Mouse (Mus musculus): Measurements from ENCODE around the gene Tm4sf5. TPM values are rescaled to one million over a fixed set of nuclear protein-coding genes. Genes with fewer than 3 reads are reported as not detected.
A peak's percentile ranks its signal among the peaks of the same experiment; 100 is the strongest.
"Not testable (repeated sequence)": the region's sequence is repeated elsewhere in the genome, so short reads cannot be mapped to it uniquely, and the experiment has no call there.

The Tm4sf5 gene
- total RNA-seq (2014; fragmentation: Nextera tagmentation) = not detected in 2 replicates
- not detected in 2 replicates for total RNA-seq (2017)

DNA sequence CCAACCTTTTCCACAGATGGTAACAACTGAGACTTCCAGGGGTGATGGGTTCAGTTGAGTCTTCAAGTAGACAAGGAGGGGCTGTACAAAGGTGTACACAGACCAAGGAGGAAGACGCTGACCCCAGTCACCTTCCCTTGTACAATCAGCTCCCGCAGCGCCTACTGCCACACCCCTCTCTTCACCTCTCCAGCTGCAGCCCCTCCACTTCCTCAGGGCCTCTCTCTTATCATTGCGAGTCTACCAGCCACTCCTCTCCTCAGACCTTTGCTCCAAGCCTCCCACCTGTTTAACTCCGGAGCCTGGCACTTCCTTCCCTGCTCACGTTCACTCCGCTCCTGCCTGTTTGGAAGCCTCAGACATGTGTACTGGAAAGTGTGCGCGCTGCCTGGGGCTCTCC, at the start of gene Tm4sf5:
Tm4sf5 (plus strand) TSS at position 275 of the 400 bp plus-strand sequence.
- ATAC-seq (replicated peaks; ENCODE audit: poor library complexity, severe bottlenecking) = no peak

DNA sequence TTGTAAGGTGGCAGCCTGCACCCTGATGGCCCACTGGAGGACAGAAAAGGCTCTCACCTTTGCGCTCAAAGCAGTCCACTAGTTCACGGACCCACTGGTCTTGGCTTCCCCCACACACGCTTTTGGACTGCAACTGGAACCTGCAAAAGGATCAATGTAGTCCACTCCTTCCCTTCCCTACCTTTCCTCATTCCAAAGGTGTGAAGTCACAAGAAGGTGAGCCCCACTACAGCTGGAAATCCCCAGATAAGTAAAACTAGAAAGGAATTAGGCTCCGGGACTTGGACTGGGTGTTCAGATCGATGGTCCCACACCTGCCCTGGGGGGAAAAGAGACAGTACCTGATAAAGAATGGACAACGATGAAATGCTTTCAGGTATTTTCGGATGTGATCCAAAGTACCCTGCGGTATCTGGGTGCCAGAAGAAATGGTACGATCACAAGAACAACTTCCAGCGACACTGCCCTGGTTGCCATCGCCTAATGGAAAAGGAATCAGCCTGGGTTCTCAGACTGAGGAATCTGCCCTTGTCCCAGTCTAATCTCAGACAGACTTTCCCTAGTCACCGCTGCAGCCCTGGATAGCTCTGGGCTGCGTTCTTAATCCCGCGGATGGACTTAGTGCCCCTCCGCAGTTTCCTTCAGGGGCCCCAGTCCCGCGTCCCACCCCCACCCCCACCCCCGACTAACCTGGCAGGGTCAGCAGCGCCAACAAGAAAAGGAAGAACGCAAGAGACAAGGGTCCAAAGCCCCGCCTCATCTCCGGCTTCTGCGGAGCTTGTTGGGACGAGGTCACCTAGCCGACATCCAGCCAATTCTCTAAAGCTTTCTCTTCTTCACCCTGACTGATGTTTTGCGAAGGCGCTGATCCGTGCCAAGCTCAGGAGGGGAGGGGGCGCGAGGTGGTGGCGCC, 46.1 kb upstream of the Tm4sf5 start, which contains the start of gene Zmynd15:
Zmynd15 (plus strand) TSS at position 746 of the 913 bp plus-strand sequence.
- ATAC-seq (replicated peaks; ENCODE audit: poor library complexity, severe bottlenecking) = no peak

DNA sequence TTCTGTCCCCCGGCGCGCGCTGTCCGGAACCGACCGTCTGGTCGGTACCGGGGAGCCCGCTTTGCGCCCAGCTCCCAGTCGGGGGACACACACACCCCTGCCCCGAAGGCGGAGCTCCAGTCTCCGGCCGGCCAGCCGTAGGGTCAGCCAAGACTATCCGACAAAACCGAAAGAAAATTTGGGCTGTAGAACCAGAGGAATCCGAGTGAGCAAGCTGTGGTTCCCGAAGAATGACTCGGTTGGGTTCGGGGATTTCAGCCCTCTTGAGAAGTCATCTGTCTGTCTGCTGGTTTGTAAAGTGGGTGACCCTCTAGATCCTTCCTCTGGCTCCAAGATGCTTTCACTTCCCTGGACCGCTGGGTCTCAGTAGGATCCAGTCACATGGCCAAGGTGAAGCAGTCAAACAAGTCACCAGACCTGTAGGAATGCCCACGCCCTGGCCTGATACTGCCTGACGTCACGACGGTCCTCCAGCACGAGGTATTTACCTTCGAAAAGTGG, 45.4 kb upstream of the Tm4sf5 start, which contains the start of gene Cxcl16:
Cxcl16 (minus strand) TSS at position 384 of the 501 bp plus-strand sequence.
- ATAC-seq (replicated peaks; ENCODE audit: poor library complexity, severe bottlenecking) = peak; percentile 68

DNA sequence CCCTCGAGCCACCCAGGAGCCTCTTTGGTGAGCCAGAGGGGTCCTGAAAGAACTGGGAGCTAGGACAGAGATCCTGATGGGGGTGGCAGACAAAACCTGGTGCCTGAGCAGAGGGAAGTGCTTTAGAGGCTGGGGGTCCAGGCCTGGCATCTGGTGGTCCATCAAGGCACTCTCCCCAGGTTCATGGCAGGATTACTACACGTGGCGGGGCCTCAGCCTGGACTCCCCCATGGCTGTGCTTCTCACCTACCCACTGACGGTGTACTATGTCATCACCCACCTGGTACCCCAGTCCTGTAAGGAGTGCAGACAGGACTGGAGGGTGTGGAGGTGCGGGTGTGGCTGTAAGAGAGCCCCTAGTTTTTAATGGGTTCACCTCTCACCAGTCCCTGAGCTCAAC, 41.1 kb upstream of the Tm4sf5 start:
- ATAC-seq (replicated peaks; ENCODE audit: poor library complexity, severe bottlenecking) = no peak

DNA sequence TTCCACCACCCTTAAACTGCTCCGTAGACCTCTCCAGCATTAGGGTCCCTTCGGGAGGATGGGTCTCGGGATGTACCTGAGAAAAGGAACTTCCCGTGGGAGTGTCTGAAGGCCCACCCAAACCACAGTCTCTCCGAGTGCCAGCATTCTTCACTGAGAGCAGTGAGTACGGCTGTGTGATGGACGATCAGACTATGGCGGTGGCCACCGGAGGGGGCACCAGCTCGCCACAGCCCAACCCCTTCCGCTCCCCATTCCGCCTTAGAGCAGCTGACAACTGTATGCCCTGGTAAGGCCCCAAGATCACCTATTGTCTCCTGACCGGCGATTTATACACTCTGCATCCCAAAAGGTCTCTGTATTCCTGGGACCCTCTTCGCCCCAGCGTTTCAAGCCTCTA, 39.8 kb upstream of the Tm4sf5 start:
- no peak for ATAC-seq (replicated peaks; ENCODE audit: poor library complexity, severe bottlenecking)

DNA sequence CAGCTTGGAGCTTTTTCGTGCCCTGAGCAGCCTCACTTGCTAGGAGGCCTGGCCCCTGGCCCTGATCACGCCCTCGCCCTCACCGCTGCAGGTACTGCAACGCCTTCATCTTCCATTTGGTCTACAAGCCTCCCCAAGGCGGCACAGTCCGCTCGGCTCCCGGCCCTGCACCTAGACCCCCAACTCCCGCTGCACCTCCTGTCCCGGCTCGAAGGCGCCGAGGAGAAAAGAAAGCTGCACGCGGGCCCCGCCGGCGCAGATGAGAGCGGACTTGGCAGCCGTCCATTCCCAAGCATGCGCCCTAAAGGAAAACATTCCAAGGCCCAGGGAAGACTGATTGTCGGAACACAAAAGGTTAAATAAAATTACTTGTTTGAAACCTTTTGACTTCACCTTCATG, 39.2 kb upstream of the Tm4sf5 start:
- ATAC-seq (replicated peaks; ENCODE audit: poor library complexity, severe bottlenecking) = no peak

DNA sequence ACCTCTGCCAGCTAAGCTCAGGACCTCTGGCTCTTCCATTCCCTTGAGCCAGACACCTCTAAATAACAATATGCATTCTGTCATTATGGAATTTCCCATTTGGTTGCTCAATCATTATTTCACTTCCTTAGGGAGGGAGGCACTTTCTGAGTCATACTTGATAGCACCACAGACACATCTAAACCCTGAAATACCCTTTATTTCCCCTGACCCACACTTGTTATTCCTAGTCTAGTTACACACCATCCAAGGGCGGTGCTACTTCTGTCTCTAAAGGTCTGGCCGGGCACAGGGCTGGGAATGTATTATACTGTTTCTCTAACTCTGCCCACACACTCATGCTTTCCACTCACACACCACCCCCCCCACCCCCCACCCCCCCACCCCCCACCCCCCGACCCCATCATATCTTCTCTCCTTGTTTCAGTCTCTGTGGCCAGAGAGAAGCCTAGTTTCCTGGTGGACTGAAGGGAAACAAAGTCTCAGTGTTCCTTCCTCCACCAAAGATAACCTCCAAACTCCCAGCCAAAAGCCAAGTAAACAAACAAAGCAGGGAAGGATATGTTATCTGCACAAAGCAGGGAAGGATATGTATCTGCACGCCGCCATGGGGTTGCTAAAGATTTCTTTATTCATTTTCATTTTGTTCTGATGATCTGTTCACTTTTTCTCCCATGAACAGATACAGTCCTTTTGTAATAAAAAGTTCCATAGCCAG, 37.0 kb upstream of the Tm4sf5 start:
- ATAC-seq (replicated peaks; ENCODE audit: poor library complexity, severe bottlenecking) = peak; percentile 82

DNA sequence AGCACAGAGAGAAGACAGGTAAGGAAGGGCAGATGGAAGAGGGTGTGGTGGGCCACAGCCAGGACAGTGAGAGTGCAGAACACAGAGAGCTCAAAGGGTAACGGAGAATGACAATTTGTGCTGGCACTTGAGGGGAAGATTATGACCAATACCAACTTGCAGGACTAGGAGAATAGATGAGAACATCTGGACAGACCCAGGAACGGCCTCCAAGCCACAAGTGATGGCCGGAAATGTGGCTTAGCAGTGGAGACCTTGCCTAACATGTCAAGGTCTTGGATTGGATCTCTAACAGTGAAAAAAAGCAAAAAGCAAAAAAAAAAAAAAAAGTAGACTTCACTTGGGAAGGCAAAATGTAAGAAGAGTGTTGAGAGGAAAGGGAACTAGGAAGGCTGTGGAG, 35.3 kb upstream of the Tm4sf5 start:
- ATAC-seq (replicated peaks; ENCODE audit: poor library complexity, severe bottlenecking) = no peak

DNA sequence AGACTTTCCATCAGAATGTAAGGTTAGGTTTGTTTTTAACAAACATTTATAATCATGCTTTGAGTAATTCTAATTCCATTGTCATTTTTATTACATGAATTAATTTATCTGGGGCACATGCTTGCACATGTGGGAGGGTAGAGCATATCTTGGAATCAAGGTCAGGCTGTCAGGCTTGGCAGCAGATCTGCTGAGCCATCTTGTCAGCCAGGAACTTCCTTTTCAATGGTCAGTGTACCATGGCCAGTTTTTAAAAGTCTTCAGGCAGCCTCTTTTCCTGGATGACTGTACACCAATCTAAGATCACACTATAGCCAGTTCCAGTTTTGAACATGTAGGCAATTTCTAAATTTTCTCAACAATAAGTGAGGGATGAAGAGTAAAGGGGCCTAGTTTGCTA, 32.3 kb upstream of the Tm4sf5 start:
- ATAC-seq (replicated peaks; ENCODE audit: poor library complexity, severe bottlenecking) = no peak

DNA sequence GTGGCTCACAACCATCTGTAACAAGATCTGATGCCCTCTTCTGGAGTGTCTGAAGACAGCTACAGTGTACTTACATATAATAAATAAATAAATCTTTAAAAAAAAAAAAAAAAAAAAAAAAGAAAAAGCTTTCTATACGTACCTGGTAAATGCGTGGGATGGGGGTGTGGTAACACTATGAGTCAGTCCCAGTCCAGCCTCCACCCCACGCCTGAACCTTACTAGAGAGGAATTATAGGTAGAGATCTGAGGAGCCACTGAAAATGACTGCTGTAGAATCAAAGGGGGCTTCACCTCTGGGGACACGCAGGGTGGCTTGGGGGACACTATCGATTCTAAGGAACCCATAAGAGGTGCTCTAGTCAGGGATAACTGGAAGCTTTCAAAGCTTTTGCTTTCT, 31.8 kb upstream of the Tm4sf5 start:
- not testable (repeated sequence) for ATAC-seq (replicated peaks; ENCODE audit: poor library complexity, severe bottlenecking)

DNA sequence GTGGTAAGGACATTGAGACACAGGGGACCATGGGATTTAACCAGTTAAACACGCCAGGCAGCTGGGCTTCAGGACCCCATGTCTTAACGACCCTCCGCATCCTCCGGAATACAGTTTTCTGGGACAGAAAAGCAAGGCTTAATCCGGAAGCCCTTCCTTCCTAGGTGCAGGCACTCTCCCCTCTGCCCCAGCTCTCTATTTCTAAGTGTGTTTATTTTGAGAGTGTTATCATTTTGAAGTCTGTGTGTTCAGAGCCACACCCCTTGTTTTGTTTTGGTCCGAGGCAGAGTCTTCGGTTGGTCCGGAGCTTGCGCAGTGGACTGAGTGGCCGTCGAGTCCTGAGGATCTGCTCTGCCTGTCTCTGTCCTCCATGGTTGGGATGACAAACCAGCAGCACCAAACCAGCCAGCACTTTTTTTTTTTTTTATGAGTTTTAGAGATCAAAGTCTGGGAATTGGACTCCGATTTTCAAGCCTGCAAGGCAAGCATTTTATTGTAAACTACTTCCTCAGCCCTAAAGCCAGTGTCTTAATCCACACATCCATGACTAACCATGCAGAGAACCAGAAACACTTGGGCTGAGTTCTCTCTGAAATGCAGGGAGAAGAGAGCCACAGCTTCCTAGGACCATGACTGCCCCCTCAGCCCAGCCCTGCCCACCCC, 30.0 kb upstream of the Tm4sf5 start:
- ATAC-seq (replicated peaks; ENCODE audit: poor library complexity, severe bottlenecking) = no peak

DNA sequence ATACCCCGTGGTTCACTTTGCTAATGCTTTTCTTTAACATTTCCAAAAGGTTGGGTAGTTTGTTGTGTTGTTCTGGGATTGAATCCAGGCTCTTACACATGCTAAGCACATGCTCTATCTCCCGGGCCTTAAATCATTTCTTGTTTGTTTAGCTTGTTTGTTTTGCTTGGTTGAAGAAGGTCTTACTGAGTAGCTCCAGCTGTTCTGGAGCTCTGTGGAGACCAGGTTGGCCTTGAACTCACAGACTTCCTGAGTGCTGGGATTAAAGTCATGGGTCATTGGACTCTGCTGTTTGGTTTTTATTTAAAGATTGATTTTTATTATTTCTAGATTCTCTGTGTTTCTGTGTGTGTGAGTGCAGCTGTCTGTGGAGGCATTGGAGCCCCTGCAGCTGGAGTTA, 19.5 kb upstream of the Tm4sf5 start:
- no peak for ATAC-seq (replicated peaks; ENCODE audit: poor library complexity, severe bottlenecking)

DNA sequence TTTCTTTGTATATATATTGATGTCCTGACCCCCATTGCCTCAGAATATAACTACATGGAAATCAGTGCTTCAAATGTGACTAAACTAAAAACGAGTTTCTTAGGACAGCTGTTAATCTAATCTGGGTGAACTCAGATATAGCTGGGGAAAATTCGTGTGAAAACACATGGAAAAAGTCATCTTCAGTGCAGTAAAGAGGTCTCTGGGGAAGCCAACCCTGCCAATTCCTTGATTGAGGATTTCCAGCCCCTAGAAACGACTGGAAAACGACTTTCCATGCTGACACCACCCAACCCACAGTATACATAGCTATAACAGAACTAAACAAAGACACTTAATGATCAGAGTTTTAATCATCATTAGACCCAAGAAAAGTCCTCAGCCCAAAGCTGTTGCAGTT, 17.2 kb upstream of the Tm4sf5 start:
- ATAC-seq (replicated peaks; ENCODE audit: poor library complexity, severe bottlenecking) = no peak

DNA sequence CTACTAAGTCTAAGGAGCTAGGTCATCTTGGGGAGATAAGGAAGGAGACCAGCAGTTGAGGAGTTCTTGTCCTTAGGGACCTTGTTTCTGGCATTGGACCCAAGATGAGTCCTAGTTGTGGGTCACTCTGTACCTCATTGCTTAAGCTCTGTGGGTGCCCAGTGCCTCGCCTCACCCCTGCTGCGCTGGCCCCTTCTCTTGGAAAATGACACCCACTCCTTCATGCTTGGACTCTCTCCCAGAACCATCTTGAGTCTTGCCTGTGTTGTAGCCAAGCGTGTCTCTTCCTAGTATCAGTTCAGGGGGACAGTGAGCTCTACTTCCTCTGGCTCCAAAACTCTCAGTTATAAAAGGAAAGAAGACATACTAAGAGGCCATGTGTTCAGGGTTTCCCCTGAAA, 15.9 kb upstream of the Tm4sf5 start:
- ATAC-seq (replicated peaks; ENCODE audit: poor library complexity, severe bottlenecking) = 0 out of 2 replicates have a peak, but pooled peaks have one; percentile 22

DNA sequence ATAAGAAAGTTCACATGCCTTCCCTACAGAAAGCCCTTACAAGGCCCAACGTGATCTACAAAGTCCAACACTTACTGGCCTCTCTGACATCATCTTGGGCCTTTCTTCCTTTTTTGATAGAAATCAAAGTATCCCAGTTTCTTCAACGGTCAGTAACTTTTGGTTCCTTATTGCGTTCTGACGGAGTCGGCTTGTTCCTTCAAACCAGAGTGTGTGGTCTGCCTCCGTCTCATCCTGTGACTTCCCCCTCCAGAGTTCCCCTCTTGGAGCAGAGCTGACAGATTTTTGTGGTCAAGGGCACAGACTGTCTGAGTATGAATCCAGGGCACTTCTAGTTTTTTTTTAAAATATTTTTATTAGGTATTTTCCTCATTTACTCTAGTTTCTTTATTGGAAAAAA, 15.4 kb upstream of the Tm4sf5 start:
- ATAC-seq (replicated peaks; ENCODE audit: poor library complexity, severe bottlenecking) = peak; percentile 99

DNA sequence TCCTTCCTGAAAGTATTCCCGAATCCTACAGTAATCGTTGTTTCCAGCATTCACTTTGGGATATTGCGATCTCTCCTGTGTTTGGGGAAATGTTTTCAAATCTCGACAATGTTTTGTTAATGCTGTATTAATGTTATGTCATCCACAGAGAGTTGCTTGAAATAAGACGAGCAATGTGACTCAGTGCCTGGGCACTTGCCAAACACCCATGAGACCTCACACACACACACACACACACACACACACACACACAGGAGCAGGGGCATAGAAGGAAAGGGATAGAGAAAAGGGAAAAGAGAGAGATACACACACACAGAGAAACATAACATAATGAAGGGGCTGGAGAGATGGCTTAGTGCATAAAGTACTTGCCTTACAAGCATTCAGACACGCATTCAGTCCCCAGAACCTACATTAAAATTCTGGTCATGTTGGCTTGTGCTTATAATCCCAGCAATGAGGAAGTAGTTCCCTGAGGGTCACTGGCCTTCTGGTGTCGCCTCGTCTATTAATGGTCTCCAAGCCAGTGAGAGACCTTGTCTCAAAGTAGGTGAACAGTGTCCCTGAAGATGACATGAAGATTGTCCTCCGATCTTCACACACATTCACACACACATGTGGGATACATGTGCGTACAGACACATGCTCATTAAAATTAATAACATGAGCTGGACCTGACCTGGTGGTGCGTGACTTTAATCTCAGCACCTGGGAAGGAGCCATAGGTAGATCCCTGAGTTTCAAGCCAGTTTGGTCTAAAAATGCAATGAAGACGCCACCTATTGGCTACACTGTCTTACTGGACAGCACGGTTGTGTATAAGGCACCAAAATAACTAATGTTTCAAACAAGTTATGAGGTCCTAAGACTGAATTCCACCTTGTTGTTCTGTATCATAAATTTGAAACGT, 5.2 kb upstream of the Tm4sf5 start:
- ATAC-seq (replicated peaks; ENCODE audit: poor library complexity, severe bottlenecking) = no peak

DNA sequence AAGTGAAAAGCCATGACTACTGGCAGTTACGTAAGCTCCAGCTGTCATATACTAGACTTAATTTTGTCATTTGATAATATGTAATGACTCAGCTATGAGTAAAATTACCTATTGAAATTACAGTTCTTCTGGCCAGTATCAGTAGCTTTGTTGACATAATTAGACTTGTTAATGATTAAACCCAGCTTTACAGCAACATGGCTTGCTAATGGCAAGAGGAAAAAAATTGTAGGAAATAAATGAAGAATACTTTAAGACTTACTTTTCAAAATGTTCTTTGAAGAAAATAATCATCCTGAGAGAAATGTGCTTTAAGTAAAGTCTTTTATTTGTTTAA, 4.6 kb upstream of the Tm4sf5 start:
- ATAC-seq (replicated peaks; ENCODE audit: poor library complexity, severe bottlenecking) = no peak

DNA sequence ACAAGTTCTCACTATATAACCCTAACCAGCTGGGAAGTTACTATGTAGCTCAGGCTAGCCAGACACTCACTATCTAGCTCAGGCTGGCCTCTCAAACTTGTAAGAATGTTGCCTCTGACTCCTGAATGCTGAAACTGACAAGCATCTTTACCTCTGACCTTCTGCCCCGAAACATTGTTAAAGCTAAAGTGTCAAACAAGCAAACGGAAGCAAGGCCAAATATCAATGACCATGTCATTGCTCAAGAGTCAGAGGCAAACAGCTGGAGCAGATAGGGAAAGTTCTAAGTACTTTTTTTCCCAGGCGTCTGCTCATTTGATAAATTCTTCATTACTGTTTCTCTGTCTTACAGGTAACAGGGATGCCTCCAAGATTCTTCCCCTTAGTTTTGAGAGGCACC, 3.0 kb upstream of the Tm4sf5 start:
- ATAC-seq (replicated peaks; ENCODE audit: poor library complexity, severe bottlenecking) = no peak

DNA sequence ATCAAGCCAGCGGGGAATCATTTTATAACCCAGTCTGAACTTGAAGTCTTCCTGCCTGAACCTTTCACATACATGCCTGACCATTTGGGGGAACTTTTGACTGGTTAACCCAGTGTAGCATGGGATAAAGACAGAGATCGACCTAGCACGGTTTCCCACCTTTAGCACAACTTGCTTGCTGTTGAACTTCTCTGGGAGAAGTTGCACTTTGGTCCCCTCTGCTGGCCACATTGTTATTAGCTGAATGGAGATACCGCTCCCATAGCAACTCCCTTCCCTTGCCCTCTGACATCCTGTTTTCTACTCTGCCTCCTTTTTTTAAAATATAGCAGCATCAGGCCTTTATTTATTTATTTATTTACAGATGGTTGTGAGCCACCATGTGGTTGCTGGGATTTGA, 1.3 kb downstream of the Tm4sf5 start:
- peak; percentile 79 for ATAC-seq (replicated peaks; ENCODE audit: poor library complexity, severe bottlenecking)
